Mouse (Mus musculus) heart, postnatal 0 days (tissue): Measurements from ENCODE around the gene Tmbim1. TPM values are rescaled to one million over a fixed set of nuclear protein-coding genes. Genes with fewer than 3 reads are reported as not detected.

Source experiments
- ATAC-seq: fragments of 200-750 bp; cut with Nextera tagmentation; 2 replicates; pipeline ENCODE4 v1.8.0; 2017; ENCODE audit warnings: low read depth, moderate number of reproducible peaks, moderate library complexity; ENCODE audit not compliant: insufficient read depth
- DNase-seq: peaks from one replicate; pipeline ENCODE4 v3.0.0-alpha.2; 2016; ENCODE audit warnings: low spot score
- H3K27ac ChIP-seq: fragments of 300-500 bp; sonication (generic); 2 replicates; pipeline ENCODE4 v1.5.1; 2014; ENCODE audit warnings: low read depth, mild to moderate bottlenecking
- H3K27me3 ChIP-seq: fragments of 300-500 bp; sonication (generic); 2 replicates; pipeline ENCODE4 v1.6.1; 2014; ENCODE audit warnings: low read length, mixed read lengths; ENCODE audit not compliant: control insufficient read depth, insufficient read depth
- H3K36me3 ChIP-seq: fragments of 300-500 bp; sonication (generic); replicated peaks from 2 replicates; pipeline ENCODE4 v1.6.1; 2014; ENCODE audit warnings: low read length, mixed read lengths; ENCODE audit not compliant: control insufficient read depth, insufficient read depth
- H3K4me1 ChIP-seq: fragments of 300-500 bp; sonication (generic); 2 replicates; pipeline ENCODE4 v1.6.1; 2014; ENCODE audit warnings: antibody characterized with exemption; ENCODE audit not compliant: control insufficient read depth, insufficient read depth
- H3K4me2 ChIP-seq: fragments of 300-500 bp; sonication (generic); 2 replicates; pipeline ENCODE4 v1.6.1; 2014; ENCODE audit warnings: low read depth, mild to moderate bottlenecking, low read length, moderate library complexity
- H3K4me3 ChIP-seq: fragments of 300-500 bp; sonication (generic); 2 replicates; pipeline ENCODE4 v1.5.1; 2014; ENCODE audit warnings: low read depth, low read length
- H3K9ac ChIP-seq: fragments of 300-500 bp; sonication (generic); replicated peaks from 2 replicates; pipeline ENCODE4 v1.6.1; 2014; ENCODE audit warnings: low read depth, low read length, mixed read lengths
- H3K9me3 ChIP-seq: fragments of 300-500 bp; sonication (generic); replicated peaks from 2 replicates; pipeline ENCODE4 v1.6.1; 2016; ENCODE audit warnings: low read length; ENCODE audit not compliant: control insufficient read depth
- CTCF ChIP-seq: IDR thresholded peaks from 2 replicates; pipeline ENCODE4 v1.5.1; 2016; ENCODE audit warnings: antibody characterized with exemption, control low read depth, low read depth
- EP300 ChIP-seq: IDR thresholded peaks from 2 replicates; pipeline ENCODE4 v1.6.1; 2016; ENCODE audit warnings: antibody characterized with exemption, low read depth
- WGBS: fragments of 180-500 bp; shearing (Covaris S2); extraction: QIAGEN DNeasy Blood & Tissue Kit; methylation state at CpG from one replicate; pipeline ENCODE4 v1.1.7; 2014; 5-methylcytosine and 5-hydroxymethylcytosine counted together
- polyA plus RNA-seq: library from polyadenylated mRNA; unstranded; fragments of >200 nt; fragmentation: Nextera tagmentation; extraction: Ambion mirVana; gene quantifications from 2 replicates; pipeline ENCODE4 v1.2.1, GENCODE M21; 2015
- total RNA-seq: library from RNA; depleted of rRNA; stranded (reverse); fragments of >200 nt; gene quantifications from 2 replicates; pipeline ENCODE4 v1.2.3, GENCODE M21; 2014; ENCODE audit warnings: low replicate concordance; rRNA removed

Tmbim1 gene
- total and polyA plus RNA-seq, 2 experiments from 2014 or later: 41.6 to 100 TPM

DNA sequence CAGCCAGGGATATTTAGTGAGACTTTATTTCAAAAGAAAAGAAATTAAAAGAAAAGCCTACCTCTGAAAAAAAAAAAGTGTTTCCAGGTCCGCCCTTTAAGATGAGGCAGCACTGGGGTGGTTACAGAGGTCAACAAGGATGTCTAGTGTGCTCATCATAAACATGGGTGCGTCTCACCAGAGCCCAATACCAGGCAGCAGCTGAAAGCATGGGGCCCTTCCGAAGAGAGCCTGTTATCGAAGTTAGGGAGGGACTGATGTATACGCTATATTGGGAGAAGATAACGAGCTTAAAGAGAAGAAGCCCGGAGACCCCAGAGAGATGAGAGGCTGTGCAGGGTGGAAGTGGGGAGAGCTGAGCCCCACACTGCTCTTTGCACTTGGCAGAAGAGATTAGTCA is 66.3 kb downstream of the Tmbim1 start:
- Histone ChIP-seq H3K4me1 (peaks cover 49% of the 10 kb centered on the region), H3K27ac (peak overlapping the region; percentile 85), H3K9me3 (no peaks in the 10 kb centered on the region), H3K27me3 (no peaks in the 10 kb centered on the region), H3K36me3 (no peaks in the 10 kb centered on the region), H3K4me3 (peak overlapping the region; percentile 95), H3K4me2 (peak overlapping the region; percentile 77), H3K9ac (peak overlapping the region; percentile 42; the same call in 1 of the 2 replicates)
- ATAC-seq (no peak), DNase-seq (peak; percentile 13)
- no peak for TF ChIP-seq CTCF
- TF ChIP-seq EP300: no peak
- 7% methylated on average over 7 of the region's 7 CpGs for WGBS

Other genes with a start within 250 kb of the Tmbim1 start
- 458 and 512 TPM in 2 replicates for gene Tns1, start 181.2 kb downstream of the Tmbim1 start, total RNA-seq
- gene Tns1, start 181.2 kb downstream of the Tmbim1 start, polyA plus RNA-seq: 108 and 125 TPM in 2 replicates
- 0.58 TPM in 1 of 2 replicates, not detected in the other for gene Rufy4, start 180.1 kb downstream of the Tmbim1 start, total RNA-seq
- 0.37 and 0.52 TPM in 2 replicates for gene Rufy4, start 180.1 kb downstream of the Tmbim1 start, polyA plus RNA-seq
- gene Cxcr2, start 151.6 kb downstream of the Tmbim1 start, total RNA-seq: not detected in 2 replicates
- gene Cxcr2, start 151.6 kb downstream of the Tmbim1 start, polyA plus RNA-seq: 0.08 and 0.15 TPM in 2 replicates
- not detected in 2 replicates for gene Cxcr1, start 111.0 kb downstream of the Tmbim1 start, total RNA-seq
- not detected in 2 replicates for gene Cxcr1, start 111.0 kb downstream of the Tmbim1 start, polyA plus RNA-seq
- 149 and 180 TPM in 2 replicates for gene Arpc2, start 69.5 kb downstream of the Tmbim1 start, total RNA-seq
- 374 and 375 TPM in 2 replicates for gene Arpc2, start 69.5 kb downstream of the Tmbim1 start, polyA plus RNA-seq
- 0.27 TPM in 1 of 2 replicates, not detected in the other for gene Gpbar1, start 27.1 kb downstream of the Tmbim1 start, total RNA-seq
- 0.22 and 0.33 TPM in 2 replicates for gene Gpbar1, start 27.1 kb downstream of the Tmbim1 start, polyA plus RNA-seq
- gene Aamp, start 20.9 kb downstream of the Tmbim1 start, total RNA-seq: 125 and 146 TPM in 2 replicates
- gene Aamp, start 20.9 kb downstream of the Tmbim1 start, polyA plus RNA-seq: 162 and 165 TPM in 2 replicates
- gene Pnkd, start 20.7 kb downstream of the Tmbim1 start, total RNA-seq: 221 and 310 TPM in 2 replicates
- gene Pnkd, start 20.7 kb downstream of the Tmbim1 start, polyA plus RNA-seq: 345 and 362 TPM in 2 replicates
- 0.12 TPM in 1 of 2 replicates, not detected in the other for gene Catip, start 56.5 kb upstream of the Tmbim1 start, total RNA-seq
- gene Catip, start 56.5 kb upstream of the Tmbim1 start, polyA plus RNA-seq: 0.51 and 0.61 TPM in 2 replicates
- gene Slc11a1, start 69.6 kb upstream of the Tmbim1 start, total RNA-seq: 2.0 and 2.5 TPM in 2 replicates
- gene Slc11a1, start 69.6 kb upstream of the Tmbim1 start, polyA plus RNA-seq: 1.6 and 1.8 TPM in 2 replicates
- gene Ctdsp1, start 85.9 kb upstream of the Tmbim1 start, total RNA-seq: 82.6 and 106 TPM in 2 replicates
- gene Ctdsp1, start 85.9 kb upstream of the Tmbim1 start, polyA plus RNA-seq: 38.0 and 38.4 TPM in 2 replicates
- not detected in 2 replicates for gene Vil1, start 103.8 kb upstream of the Tmbim1 start, total RNA-seq
- gene Vil1, start 103.8 kb upstream of the Tmbim1 start, polyA plus RNA-seq: 0.16 and 0.36 TPM in 2 replicates
- 7.4 and 10.7 TPM in 2 replicates for gene Cnot9, start 200.4 kb upstream of the Tmbim1 start, total RNA-seq
- 18.2 and 19.4 TPM in 2 replicates for gene Cnot9, start 200.4 kb upstream of the Tmbim1 start, polyA plus RNA-seq
- not detected in 2 replicates for gene Plcd4, start 237.3 kb upstream of the Tmbim1 start, total RNA-seq
- gene Plcd4, start 237.3 kb upstream of the Tmbim1 start, polyA plus RNA-seq: 0.15 and 0.45 TPM in 2 replicates
- 8.0 and 9.0 TPM in 2 replicates for gene Usp37, start 238.7 kb upstream of the Tmbim1 start, total RNA-seq
- 7.4 and 8.3 TPM in 2 replicates for gene Usp37, start 238.7 kb upstream of the Tmbim1 start, polyA plus RNA-seq